Mouse (Mus musculus): ENCODE results near the gene Clpb.

- TF ChIP-seq CTCF (IDR thresholded peaks at IDR 0.05; ENCODE audit: borderline replicate concordance, insufficient read depth, low read length), result no peak
- TF ChIP-seq POLR2A (IDR thresholded peaks at IDR 0.05; ENCODE audit: low read depth, low read length), result no peak
Measured at GRCm38 (mm10) chr7:101715041-101715551, 51.7 kb downstream of the Clpb start.

Measured in embryonic fibroblast, embryonic 13.5 days (primary cell).